Mouse (Mus musculus) spleen, adult 2 months (tissue): ENCODE results near the gene Pard3.

Experiments
- CTCF ChIP-seq: fragments of 200-500 bp; IDR thresholded peaks from 2 replicates; pipeline ENCODE4 v1.5.1; 2011; ENCODE audit warnings: mild to moderate bottlenecking, inconsistent platforms; ENCODE audit not compliant: insufficient read depth, insufficient read length, insufficient replicate concordance; ENCODE audit errors: extremely low read depth
- POLR2A ChIP-seq: fragments of 200-500 bp; IDR thresholded peaks from 2 replicates; pipeline ENCODE4 v1.6.1; 2011; ENCODE audit warnings: low read depth, low read length, inconsistent platforms

- no peak for TF ChIP-seq CTCF
- no peak for TF ChIP-seq POLR2A
Measured at GRCm38 (mm10) chr8:127423021-127423420, 359.3 kb downstream of the Pard3 start.
